Mouse (Mus musculus): ENCODE data around the gene Inpp5a. TPM values are rescaled to one million over a fixed set of nuclear protein-coding genes. Genes with fewer than 3 reads are reported as not detected.

Gene Inpp5a
- polyA plus RNA-seq, 1 experiment: 26.7 TPM

DNA sequence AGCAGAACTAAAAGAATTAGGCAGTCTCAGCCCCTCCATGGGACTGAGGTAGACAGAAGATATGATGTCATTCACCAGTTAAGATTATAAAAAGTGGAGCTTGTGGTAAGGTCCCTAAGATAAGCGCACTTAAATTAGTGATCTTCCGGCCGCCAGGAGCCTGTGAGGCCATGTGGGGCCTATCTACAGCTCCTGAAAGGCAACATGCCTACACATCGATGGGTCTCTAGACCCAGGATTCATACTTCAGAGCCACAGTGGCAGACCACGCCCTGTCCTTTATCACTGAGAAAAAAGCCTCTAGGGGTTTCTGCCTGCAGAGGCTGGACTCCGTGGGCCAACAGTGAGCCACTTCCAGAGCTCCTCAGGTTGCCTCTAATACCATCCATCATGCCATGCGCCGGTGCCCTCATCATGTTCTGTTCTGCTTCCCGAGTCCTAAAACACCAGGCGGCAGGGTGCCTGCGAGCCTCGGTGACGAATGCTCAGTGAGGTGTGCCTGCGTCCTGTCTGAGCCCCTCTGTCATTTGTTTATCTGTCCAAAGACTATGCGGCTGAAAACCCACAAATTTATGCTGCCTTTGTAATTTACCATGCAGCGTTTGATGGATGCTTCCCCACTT is 187.3 kb downstream of the Inpp5a start:
- no peak for DNase-seq (ENCODE audit: low spot score)

DNA sequence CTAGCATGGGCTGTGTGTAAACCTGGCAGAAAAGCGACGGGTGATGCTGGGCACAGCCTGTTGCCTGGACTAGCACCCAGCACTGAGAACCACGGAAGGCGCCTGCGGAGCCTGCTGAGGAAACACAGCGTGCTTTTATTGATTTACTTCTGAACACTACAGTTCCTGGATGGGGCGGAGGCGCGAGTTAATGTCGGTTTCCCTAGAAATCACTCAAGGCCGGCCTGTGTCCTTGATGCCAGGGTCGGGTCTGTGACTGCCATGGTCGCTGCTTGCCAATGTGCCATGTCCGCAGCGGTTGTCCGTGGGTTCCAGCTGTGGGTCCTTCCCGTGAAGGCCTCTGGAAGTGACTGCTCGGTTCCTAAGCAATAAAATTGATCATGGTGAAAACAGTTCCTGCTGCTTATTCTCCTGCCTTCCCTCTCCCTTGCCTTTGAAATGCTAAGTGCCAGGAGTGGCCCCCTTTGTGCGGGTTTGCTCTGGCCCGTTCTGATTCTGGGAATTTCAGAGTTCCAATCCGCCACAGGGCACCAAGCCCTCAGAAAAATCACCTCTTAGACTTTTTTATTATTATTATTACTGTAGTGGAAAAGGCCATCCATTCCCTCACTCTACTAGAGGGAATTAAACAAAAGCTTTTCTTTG is 190.5 kb downstream of the Inpp5a start:
- no peak for DNase-seq (ENCODE audit: low spot score)

DNA sequence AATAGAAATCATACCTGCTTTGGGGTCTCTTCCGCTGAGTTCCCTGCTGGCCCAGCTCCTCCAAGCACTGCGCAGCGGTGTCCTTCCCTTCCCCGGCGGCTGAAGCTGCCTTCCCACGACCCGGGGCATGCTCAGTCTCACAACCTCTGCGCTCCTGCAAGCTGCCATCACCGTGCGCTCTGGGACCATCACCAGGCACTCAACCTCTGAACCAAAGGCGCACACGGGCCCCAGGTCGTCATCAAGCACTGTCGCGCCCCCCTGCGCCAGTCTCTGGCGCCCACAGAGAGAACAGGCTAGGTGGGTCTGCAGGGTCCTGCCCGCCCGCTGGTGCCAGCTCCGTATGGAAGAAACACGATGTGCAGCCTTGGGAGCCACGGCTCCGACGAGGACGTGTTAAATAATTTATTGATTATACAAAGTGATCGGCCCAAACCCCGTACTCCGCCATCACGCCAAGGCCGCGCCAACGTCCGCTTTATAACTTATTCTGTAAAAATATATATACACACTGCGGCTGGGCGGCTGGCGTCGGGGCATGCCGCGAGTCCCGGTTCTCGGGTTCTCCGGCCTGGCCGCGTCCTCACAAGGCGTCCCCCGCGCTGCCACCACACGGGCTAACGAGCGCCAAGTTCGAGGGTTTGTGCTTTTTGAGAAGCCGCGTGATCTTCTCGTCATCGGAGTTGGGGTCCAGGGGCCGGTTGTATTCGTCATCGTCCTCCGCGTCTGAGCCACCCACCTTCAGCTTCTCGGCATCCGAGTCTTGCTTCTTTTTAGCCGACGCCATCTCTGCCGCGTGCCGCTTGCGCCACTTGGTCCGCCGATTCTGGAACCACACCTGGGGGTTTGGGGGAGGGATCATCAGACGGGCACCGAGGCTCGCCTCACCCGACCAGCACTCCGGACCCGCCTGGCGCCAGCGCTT is 192.2 kb downstream of the Inpp5a start:
- no peak for DNase-seq (ENCODE audit: low spot score)

DNA sequence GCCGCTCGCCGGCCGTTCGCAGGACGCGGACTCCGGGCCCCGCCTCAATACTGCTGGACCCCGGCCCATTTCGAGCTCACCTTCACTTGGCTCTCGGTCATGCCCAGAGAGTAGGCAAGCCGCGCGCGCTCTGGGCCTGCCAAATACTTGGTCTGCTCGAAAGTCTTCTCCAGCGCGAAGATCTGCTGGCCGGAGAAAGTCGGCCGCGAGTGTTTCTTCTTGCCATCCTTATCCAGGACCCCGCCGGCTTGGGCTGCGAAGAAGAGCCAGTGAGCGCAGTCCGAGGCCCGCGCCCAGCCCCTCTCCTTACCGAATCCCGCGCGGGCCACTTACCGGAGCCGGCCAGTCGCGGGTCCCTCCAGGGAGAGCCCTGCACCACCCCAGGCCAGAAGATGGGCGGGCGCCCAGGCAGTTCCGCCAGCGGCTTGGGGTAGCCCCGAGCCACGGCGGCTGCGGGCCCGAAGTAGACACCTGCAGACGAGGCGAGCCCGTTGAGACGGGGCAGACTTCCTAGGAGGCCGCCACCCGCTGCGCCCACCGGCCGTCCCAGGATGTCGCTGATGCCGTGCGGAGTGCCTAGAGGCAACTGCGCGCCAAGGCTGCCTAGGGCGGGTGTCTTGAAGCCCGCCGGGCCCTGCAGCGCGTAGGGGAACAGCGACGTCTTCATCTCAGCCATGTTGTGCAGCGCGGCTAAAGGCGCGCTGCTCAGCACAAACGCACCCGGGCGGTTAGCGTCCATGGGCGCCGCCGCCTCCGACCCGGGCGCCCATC is 193.1 kb downstream of the Inpp5a start:
- DNase-seq (ENCODE audit: low spot score): peak; percentile 29

DNA sequence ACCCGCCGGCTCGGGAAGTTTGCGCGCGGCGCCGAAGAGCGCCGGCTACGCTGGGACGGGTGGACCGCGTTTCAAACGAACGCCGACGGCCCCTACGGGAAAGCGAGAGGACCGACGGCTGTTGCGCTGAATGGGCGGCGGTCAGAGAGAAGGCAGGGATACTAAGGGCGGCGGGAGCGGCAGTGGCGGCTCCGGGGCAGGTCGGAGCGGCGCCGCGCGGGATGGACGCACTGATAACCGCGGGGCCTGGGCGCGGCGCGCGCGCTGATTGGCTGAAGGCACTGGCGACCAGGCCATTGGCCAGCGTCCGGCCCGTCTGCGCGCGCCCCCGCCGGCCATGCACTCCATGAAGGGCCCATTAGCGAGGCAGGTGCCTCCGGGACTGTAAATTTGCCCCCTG is 193.7 kb downstream of the Inpp5a start, which contains the start of gene Nkx6-2:
Nkx6-2 (minus strand) TSS at position 203 of the 400 bp plus-strand sequence.
- peak; percentile 28 for DNase-seq (ENCODE audit: low spot score)

DNA sequence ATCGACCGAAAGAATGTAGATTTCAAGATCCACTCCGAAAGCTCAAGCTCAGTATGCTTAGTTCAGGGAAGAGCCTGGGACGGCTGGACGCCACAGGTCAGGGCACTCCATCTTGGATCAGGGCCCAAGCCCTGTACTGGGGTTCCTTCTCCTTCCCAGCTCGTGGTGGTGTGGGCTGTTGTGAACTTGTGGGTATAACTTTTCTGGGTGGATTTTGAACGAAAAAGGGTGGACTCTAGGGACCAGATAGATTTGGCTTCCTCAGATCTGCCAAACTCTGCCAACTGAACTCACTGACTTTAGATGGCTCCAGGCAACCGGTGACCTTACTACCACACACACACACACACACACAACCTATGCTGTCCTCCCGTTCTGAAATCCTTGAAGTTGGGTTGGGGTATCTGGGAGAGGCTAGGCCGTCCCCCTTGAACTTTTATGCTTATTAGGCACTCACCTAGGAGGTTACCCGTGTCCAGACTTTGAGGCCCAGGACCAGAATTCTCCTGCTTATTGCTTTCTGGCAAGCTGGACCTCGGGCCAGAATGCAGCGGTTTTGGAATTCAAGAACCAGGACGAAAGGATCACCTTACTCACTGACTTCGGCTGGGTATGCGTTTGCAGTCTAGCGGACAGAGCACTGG is 194.3 kb downstream of the Inpp5a start:
- no peak for DNase-seq (ENCODE audit: low spot score)

DNA sequence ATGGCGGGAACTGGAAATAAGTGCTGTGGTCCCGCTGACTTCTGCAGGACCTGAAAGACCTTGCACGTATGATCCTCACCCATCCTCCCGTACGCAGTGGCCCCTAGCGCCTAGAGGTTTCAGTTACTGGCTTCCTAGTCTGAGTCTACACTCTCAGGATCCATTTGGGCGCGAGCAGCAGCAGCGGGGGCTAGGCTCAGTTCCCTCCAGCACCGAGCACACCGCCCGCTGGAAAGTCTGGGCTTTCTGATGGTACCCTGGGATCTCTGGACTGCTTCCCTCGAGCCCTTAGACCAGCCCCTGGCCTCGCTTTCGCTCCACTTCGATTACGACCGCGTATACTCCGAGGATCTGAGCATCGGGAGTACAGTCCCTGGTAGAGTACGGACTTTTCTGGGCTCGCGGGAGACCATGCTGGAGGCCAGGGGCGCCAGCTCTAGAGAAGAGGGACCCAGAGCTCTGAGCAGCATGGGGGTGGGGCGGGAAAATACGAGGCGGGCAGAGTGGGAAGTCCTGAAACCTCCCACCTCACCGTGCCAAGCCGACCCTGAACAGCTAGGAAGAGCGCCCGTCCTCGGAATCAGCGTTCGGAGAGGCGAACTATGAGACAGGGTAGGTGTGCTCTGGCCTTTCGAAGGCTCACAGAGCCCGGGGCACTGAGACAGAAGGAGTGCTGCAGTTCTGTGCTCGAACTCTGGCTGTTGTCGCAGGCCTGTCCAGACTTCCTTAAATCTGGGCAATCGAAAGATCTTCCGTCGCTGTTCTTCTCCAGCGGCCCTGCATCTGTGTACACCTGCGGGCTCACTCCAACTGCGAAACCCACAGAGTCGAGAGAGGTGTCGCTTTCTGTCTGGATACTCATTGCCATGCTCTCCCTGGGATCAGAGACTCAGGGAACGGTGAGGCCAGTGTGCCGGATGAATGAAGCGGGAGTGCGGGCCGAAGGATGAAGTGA is 195.6 kb downstream of the Inpp5a start:
- DNase-seq (ENCODE audit: low spot score): no peak

DNA sequence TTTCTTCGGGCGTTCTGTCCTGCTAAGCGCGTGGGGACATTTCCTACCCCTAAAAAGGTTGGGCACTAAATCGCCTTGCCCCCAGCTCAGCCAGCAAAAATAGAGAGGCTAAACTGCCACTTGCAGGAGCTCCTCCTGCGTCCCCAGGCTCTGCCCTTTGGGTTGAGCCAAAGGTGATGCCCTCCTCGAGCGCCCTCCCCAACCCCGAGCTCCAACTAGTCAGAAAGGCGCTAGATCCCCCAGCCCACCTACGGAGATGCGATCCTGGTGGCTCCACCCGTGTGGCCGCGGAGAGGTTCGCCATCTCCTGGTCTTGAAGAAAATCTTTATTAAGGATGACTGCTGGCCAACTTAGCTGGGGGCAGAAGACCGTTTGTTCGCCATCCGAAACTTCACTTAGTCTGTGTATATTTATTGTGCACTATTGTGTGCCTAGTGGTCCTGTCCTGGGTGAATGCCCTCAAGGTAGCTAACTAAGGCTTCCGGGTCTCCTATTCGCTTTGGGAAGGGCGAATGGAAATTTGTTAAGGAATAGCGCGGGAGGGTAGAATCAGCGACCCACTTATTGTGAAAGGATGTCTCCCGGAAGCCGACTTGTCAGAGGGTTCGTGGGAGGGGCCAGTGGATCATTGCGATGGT is 196.4 kb downstream of the Inpp5a start:
- no peak for DNase-seq (ENCODE audit: low spot score)

DNA sequence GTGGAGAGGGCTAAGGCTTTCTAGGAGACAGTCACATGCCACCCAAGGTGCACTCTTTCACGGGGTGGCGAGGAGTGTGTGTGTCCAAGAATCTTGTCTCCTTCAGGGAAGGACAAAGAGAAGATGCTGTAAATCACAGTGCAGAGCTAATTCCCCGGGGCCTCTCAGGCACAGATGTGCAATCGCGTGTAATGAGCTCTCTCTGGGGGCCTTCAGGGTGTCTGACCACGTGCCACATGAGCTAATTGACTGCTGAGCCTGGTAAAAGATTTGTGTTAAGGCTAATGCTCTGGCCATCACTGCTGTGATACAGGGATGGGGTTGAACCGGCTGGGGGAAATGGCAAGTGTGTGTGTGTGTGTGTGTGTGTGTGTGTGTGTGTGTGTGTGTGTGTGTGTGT is 199.0 kb downstream of the Inpp5a start:
- no peak for DNase-seq (ENCODE audit: low spot score)

DNA sequence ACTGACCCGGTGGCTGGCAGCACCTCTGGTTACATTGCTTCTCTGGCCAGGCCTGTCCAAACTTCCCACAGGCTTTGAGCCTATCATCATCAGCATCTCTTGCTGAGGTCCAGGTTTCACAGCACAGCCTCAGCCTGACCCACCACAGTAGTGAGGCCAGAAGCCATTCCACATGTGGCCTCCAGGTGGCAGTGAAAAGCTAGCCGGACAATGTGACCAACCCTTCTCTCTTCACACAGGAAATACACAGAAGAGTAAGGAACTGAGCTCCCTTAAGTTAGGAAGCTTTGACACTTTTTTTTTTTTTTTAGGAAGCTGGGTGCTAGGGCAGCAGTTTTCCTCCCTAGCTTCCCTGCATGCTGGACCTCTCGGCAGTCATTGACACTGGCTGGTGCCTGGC is 201.4 kb downstream of the Inpp5a start:
- no peak for DNase-seq (ENCODE audit: low spot score)

DNA sequence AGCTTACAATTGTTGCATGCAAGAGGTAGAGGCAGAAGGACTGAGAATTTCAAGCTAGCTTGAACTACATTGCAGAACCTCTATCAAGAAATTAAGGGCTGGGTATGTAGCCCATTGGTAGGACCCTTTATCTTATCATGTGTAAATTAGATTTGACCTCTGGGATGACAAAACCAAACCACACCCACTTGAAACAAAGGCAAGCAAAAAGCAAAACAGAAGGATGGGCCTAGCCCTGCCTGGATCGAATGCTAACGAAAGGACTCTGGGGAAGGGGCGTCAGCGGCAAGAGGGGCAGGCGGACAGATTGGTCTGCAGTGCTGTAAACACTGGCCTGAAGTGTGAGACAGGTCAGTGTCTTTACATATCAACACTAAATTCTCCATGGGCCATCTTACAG is 202.4 kb downstream of the Inpp5a start:
- DNase-seq (ENCODE audit: low spot score): no peak

DNA sequence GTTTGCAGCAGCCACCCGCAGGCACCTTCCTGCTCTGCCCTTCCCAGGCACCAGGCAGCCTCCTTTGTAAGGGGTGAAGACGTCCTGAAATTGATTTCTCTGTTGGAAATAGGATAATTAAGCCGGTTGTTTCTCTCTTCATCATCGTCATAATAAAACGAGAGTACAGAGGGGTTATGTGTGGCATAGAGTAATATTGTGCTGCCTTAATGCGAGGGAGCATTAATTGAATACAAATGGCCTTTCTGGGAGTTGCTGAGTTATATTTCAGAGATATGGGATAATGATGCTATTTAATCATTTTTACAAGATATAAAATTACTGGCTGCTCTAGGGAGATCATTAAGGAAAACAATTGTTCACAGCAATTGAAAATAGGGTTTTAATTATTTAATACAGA is 206.4 kb downstream of the Inpp5a start:
- DNase-seq (ENCODE audit: low spot score): no peak

DNA sequence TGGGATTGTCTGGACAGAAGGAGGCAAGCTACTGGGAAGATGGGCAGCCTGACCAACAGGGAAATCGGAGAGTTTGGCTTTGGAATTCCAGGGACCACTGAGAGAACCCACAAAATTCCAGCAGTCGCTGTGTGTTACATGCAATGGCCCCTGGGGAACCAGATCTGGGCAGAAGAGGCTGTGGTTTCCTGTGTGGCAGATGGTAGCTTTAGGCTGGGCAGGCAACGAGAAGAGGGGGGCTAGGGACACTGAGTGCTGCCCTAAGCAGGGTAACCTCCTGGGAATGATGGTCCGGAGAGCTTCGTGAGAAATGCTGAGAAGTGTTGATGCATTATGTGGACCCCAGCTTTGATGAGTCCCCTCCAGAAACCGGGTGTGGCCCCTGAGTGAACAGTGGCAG is 207.0 kb downstream of the Inpp5a start:
- no peak for DNase-seq (ENCODE audit: low spot score)

DNA sequence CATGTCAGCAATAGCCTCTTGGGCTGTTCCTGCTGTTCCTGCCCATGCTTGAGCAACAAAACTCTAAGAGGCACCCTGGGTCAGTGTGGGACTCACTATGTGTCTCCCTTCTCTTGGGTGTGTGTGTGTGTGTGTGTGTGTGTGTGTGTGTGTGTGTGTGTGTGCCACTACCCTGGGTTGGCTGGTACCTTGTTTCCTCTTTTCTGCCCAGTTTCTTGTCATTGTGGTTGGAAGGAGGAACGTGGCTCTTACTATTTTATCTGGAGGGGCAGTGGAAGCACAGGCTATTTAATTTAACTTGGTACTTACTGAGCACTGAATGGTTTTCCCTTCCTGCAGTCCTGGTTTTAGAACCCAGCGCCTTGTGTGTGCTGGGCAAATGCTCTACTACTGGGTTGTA is 221.4 kb downstream of the Inpp5a start:
- DNase-seq (ENCODE audit: low spot score): no peak

DNA sequence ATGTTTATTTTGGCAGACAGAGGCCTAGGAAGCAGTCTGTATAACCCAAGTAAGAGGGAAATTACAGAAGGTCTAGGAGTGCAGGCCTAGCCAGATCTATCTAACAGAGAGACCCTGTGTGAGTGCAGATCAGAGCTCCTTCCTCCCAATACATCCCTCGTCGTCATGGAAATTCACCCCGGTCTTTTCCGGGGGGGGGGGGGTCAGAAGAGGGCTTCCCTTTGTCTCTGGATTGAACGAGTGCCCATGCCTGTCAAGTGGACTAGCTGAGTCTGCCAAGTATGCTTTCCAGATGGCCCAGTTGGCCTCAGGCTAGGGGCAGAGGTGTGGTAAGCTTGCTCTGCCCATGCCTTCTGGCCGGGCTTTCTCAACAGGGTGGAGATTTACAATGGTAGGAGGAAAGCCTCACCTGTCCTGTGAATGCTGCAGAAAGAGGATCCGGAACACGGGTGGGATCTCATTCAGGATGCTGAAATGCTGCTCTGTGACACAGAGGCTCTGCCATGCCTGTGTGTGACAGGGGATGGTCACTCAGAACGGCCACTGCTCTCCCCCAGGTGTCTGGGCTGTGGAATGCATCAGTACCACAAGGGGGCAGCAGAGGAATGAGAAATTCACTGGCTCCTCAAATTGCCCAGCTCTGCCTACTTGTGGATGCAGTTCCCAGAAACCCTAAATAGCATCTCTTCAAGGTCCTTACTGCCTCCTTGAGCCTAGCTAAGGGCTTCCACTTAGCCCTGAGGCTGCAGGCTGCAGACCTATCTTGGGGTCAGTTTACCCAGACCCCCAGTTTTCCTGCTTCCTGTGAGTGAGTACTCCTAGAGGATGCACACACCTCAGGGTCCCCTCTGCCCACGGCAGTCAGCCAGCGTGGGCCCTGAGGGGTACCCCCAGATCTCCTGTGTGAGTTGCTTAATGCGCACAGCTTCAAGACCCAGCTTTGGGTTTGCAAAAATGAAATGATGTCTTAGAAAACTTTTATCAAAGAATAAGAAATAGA is 227.2 kb downstream of the Inpp5a start:
- DNase-seq (ENCODE audit: low spot score): peak; percentile 28

DNA sequence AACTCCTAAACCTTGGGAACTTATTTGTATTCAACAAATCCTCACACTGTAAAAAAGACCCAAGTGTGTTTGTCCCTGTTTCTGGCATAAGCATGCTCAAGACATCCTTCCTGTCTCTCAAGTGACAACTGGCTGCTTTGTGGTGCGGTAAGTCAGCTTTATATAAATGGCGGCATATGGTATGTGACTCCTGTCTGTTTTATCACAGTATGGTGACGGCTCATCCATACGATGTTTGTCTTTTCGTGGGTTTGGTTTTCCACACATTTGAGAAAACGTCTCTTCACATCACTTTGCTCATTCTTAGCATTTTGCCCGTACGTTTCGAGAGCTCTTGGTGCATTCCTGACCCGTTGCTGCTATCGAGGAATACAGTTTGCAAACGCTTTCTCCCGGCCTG is 233.7 kb downstream of the Inpp5a start:
- no peak for DNase-seq (ENCODE audit: low spot score)

DNA sequence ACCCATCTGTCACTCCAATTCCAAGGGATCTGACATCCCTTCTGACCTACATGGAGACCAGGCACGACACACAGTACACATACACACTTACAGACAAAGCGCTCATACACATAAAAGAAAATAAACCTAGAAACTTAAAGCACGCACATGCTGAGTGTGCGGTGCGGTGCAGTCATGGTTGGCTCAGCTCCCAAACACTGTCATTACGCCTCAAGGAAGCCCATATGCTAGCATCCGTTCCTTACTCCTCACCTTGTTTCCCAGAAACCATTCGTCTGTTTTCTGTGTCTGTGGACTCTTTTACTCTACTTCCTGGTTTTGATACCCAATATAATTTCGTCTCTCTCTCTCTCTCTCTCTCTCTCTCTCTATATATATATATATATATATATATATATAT is 236.2 kb downstream of the Inpp5a start:
- no peak for DNase-seq (ENCODE audit: low spot score)

Measured in urinary bladder, adult 2 months (tissue).